Mouse (Mus musculus) liver, embryonic 14.5 days (tissue): ENCODE data around the gene Fbxw11. TPM values are rescaled to one million over a fixed set of nuclear protein-coding genes. Genes with fewer than 3 reads are reported as not detected.
A peak's percentile ranks its signal among the peaks of the same experiment; 100 is the strongest.

Experiments used
- ATAC-seq: fragments of 200-750 bp; cut with Nextera tagmentation; 2 replicates; pipeline ENCODE4 v1.8.0; 2017; ENCODE audit warnings: moderate number of reproducible peaks, mild to moderate bottlenecking, moderate library complexity; ENCODE audit not compliant: insufficient read depth
- DNase-seq, 3 experiments: peaks; one replicate each; pipeline ENCODE4 v3.0.0-alpha.2; 2012 to 2013; ENCODE audit warnings: low read depth in 3 of 3, low spot score in 3 of 3
- H3K27ac ChIP-seq: fragments of 300-500 bp; sonication (generic); 2 replicates; pipeline ENCODE4 v1.5.1; 2014; ENCODE audit warnings: moderate library complexity, mild to moderate bottlenecking, control low read depth, inconsistent platforms
- H3K27me3 ChIP-seq: fragments of 300-500 bp; sonication (generic); 2 replicates; pipeline ENCODE4 v1.6.1; 2014; ENCODE audit warnings: mild to moderate bottlenecking, low read length, moderate library complexity; ENCODE audit not compliant: control insufficient read depth, insufficient read depth
- H3K36me3 ChIP-seq: fragments of 300-500 bp; sonication (generic); replicated peaks from 2 replicates; pipeline ENCODE4 v1.6.1; 2014; ENCODE audit warnings: low read depth; ENCODE audit not compliant: control insufficient read depth, insufficient read depth
- H3K4me1 ChIP-seq, 2 experiments: fragments of 200-500 bp in 1 of 2; fragments of 300-500 bp in 1 of 2; sonication (generic) in 1 of 2; replicated peaks; 2 replicates each; pipeline ENCODE4 v1.6.1; 2012 to 2014; ENCODE audit warnings: antibody characterized with exemption in 1 of 2, inconsistent platforms in 1 of 2, low read length in 1 of 2; ENCODE audit not compliant: control insufficient read depth in 2 of 2, insufficient read depth in 2 of 2
- H3K4me2 ChIP-seq: fragments of 300-500 bp; sonication (generic); 2 replicates; pipeline ENCODE4 v1.6.1; 2014; ENCODE audit warnings: low read depth, mild to moderate bottlenecking, control low read depth, moderate library complexity
- H3K4me3 ChIP-seq, 2 experiments: fragments of 200-500 bp in 1 of 2; fragments of 300-500 bp in 1 of 2; sonication (generic) in 1 of 2; 2 replicates each; pipeline ENCODE4 v1.5.1; 2012 to 2014; ENCODE audit warnings: low read depth in 2 of 2, low read length in 2 of 2, mild to moderate bottlenecking in 2 of 2, control low read depth in 1 of 2, inconsistent platforms in 1 of 2, moderate library complexity in 1 of 2; ENCODE audit not compliant: insufficient read depth in 1 of 2
- H3K9ac ChIP-seq: fragments of 300-500 bp; sonication (generic); replicated peaks from 2 replicates; pipeline ENCODE4 v1.6.1; 2014; ENCODE audit warnings: mild to moderate bottlenecking, control low read depth, moderate library complexity
- H3K9me3 ChIP-seq: fragments of 300-500 bp; sonication (generic); 2 replicates; pipeline ENCODE4 v1.6.1; 2016; ENCODE audit warnings: low read length, mixed read lengths; ENCODE audit not compliant: control insufficient read depth
- CTCF ChIP-seq: IDR thresholded peaks from 2 replicates; pipeline ENCODE4 v1.5.1; 2016; ENCODE audit warnings: antibody characterized with exemption, low read depth, control low read depth
- EP300 ChIP-seq: IDR thresholded peaks from 2 replicates; pipeline ENCODE4 v1.6.1; 2016; ENCODE audit warnings: antibody characterized with exemption, low read depth
- WGBS: fragments of 180-500 bp; shearing (Covaris S2); extraction: QIAGEN DNeasy Blood & Tissue Kit; methylation state at CpG from one replicate; pipeline ENCODE4 v1.1.7; 2014; ENCODE audit not compliant: insufficient replicate concordance; 5-methylcytosine and 5-hydroxymethylcytosine counted together
- polyA plus RNA-seq, 2 experiments: library from polyadenylated mRNA; depleted of rRNA in 1 of 2; stranded (reverse) in 1 of 2; unstranded in 1 of 2; fragments of >200 nt; fragmentation: Nextera tagmentation in 1 of 2; extraction: Ambion mirVana in 1 of 2; gene quantifications; 2 replicates each; pipeline versions ENCODE4 v1.2.1 to v1.2.3; 2012 to 2014

The Fbxw11 gene
- polyA plus RNA-seq, 2 experiments: 10.9 to 13.9 TPM

DNA sequence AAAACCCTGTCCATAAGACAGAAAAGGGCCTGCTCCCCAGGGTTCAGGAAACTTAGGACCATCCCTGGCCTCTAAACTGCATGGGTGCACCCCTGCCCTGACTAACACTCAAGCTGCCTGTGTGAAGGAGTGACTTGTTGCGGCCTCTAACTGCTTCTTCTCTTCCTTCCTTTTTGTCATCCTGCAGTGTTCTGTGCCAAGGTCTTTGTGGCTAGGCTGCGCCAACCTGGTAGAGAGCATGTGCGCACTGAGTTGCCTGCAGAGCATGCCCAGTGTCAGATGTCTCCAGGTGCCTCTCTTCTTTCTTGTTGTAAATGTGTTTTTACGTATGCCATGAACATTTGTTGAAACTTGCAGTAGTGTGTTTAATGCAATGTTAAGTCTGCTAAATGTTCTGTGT lies 37.5 kb downstream of the Fbxw11 start:
- TF ChIP-seq CTCF (no peak), EP300 (no peak)
- ATAC-seq (no peak), DNase-seq (no peak)
- Histone ChIP-seq H3K9me3 (no peaks in the 10 kb centered on the region), H3K27me3 (no peaks in the 10 kb centered on the region), H3K9ac (no peak overlapping the region), H3K4me3 (no peak overlapping the region), H3K27ac (no peak overlapping the region), H3K4me1 (peaks cover 0 to 20% of the 10 kb centered on the region in 2 experiments; a peak in 3 of 4 replicates), H3K36me3 (no peaks in the 10 kb centered on the region), H3K4me2 (no peak overlapping the region)
- 73% methylated on average over 4 of the region's 4 CpGs for WGBS

DNA sequence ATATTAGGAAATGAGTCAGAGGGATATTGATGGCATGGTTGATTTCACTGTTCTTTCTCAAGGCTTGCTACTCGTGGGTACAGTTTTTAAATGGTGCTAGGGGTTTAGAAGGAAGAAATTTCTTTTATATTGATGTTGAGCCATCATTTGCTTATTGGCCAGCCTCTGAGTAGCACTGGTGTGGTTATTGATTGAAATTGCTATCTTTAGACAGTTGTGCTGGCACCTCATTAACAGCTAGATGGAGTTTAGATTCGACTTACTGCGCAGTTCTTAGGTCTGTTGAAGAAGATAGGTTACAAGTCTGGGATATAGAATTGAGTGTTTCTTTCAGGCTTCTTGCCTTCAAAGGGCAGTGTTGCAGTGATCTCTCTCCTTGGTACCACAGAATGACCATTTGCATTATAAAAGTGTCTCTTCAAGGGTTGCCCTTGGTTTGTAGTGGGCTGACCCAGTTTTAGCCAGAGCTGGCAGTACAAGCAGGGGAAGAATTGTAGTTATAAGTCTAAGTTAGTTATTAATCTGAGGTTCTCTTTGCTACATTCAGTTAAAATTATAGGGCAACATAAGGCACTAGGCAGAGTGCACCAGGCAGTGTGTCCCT lies 38.8 kb downstream of the Fbxw11 start:
- no peak overlapping the region for H3K4me3 ChIP-seq
- H3K4me2 ChIP-seq: no peak overlapping the region
- no peak overlapping the region for H3K9ac ChIP-seq
- DNase-seq (no peak), ATAC-seq (no peak)
- no peak overlapping the region for H3K27ac ChIP-seq
- peaks cover 0 to 20% of the 10 kb centered on the region in 2 experiments; a peak in 3 of 4 replicates for H3K4me1 ChIP-seq
- no peak for TF ChIP-seq EP300
- no peak for TF ChIP-seq CTCF
- H3K36me3 ChIP-seq: no peaks in the 10 kb centered on the region
- WGBS: 67% methylated on average over 3 of the region's 3 CpGs
- no peaks in the 10 kb centered on the region for H3K27me3 ChIP-seq
- H3K9me3 ChIP-seq: no peaks in the 10 kb centered on the region

DNA sequence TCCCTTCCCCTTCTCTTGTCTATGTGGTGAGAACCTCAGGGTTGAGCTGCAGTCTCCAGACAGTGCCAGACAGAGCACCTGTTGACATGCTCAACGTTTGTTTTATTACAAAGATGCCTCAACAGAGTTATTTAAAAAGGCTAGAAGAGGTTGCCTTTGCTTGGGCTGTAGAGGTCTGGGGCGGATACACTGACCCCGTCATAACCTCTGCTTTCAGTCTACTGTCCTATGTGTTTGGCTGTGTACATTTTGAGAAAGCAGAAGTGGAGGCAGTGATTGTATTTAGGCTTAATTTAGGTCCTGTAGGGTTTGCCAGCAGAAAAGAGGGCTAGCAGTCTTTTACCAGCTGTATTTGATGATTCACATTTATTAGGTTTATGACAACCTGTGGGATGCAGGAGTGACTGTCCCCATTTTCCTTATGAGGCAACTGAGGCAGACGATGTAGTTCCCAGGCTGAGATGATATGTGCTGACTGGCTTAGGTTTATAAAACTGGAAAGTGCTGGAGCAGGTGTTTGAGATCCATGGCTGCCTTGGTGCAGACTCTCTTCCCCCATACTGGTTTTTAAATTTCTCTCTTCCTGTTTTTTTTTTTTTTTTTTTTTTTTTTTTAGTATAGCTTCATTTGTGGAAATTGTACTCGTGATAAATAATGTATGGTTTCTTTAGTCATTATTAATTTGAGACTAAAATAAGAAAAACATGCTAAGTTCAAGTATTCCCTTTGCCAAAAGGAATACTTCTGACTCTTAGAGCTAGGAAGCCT lies 40.0 kb downstream of the Fbxw11 start:
- no peaks in the 10 kb centered on the region for H3K27me3 ChIP-seq
- H3K4me1 ChIP-seq: peaks cover 0 to 18% of the 10 kb centered on the region in 2 experiments; a peak in 2 of 4 replicates
- no peaks in the 10 kb centered on the region for H3K9me3 ChIP-seq
- H3K4me2 ChIP-seq: no peak overlapping the region
- H3K36me3 ChIP-seq: no peaks in the 10 kb centered on the region
- no peak for ATAC-seq
- no peak overlapping the region for H3K9ac ChIP-seq
- 59% methylated on average over 5 of the region's 5 CpGs for WGBS
- no peak for DNase-seq
- H3K27ac ChIP-seq: no peak overlapping the region
- TF ChIP-seq CTCF: no peak
- no peak for TF ChIP-seq EP300
- H3K4me3 ChIP-seq: no peak overlapping the region

DNA sequence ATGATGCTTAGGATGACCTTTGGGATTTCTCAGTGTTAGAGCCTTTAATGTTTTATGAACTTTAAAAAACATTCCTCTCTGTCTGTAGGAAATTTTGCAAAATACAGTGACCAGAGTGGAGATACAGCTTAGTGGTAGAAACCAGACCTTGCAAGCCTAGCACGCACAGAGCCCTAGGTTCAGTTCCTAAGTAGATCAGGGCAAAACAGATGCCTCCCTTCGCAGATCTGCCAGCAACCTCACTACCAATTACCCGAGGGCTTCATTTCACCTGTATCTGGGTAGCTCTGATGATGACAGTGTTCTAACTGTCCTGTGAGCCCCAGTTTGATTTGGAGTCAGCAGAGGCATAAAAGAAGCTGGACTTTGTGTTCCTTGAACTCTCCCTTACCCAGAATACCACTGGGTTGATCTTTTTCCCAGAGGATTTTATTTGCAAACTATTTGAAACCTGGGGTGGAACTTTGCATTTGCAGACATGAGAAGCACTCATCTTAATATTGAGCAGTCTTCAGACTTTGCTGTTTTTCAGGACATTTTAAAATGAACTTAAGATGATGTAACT lies 42.2 kb downstream of the Fbxw11 start:
- ATAC-seq: no peak
- DNase-seq: no peak

DNA sequence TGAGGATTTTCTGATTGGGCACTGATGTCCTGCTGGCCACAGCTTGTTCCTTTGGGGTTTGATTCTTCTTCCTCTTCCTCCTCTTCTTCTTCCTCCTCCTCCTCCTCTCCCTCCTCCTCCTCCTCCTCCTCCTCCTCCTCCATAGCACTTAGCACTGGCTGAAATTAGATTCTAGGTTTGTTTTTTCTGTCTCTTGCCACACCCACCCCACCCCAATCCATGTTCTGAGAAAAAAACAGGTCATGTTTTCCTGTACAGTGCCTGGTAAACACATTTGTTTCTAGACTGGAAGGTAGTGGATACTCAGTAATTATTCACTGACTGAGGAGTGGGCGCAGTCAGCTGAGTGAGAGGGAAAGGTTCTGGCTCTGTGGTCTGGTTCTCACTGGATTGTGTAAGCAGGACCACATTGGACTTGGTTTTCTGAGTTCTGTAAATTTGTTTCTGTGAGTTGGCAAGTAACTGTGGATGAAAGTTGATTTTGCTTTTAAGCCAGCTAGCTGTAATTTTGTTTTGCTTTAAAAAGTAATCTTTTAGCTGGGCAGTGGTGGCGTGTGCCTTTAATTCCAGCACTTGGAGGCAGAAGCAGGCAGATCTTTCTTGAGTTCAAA lies 45.8 kb downstream of the Fbxw11 start:
- no peak overlapping the region for H3K4me2 ChIP-seq
- no peak overlapping the region for H3K4me3 ChIP-seq
- no peaks in the 10 kb centered on the region for H3K9me3 ChIP-seq
- H3K4me1 ChIP-seq: peaks cover 0 to 13% of the 10 kb centered on the region in 2 experiments; a peak in 2 of 4 replicates
- peak; percentile 37; the same call in 1 of the 2 replicates for ATAC-seq
- no peak overlapping the region for H3K27ac ChIP-seq
- no peak for DNase-seq
- no peak overlapping the region for H3K9ac ChIP-seq
- TF ChIP-seq CTCF (no peak), EP300 (no peak)
- H3K36me3 ChIP-seq: no peaks in the 10 kb centered on the region
- WGBS: 81% methylated on average over 2 of the region's 2 CpGs
- H3K27me3 ChIP-seq: no peaks in the 10 kb centered on the region

More for the DNA sequence above, 42.2 kb downstream of the Fbxw11 start:
- Histone ChIP-seq H3K9ac (no peak overlapping the region), H3K4me3 (no peak overlapping the region), H3K36me3 (no peaks in the 10 kb centered on the region), H3K27ac (no peak overlapping the region), H3K4me1 (peaks cover 0 to 20% of the 10 kb centered on the region in 2 experiments; a peak in 2 of 4 replicates), H3K27me3 (no peaks in the 10 kb centered on the region), H3K4me2 (no peak overlapping the region), H3K9me3 (no peaks in the 10 kb centered on the region)
- TF ChIP-seq CTCF (no peak), EP300 (no peak)
- WGBS: 59% methylated on average over 3 of the region's 3 CpGs
